Mouse (Mus musculus): ENCODE measurements at regions not wholly inside any gene's neighbourhood (a gene's known extent, or its start where the extent isn't known, plus 50 kb on each side); places are given as distances from the start of the nearest gene placed in this dataset.

- H3K27ac ChIP-seq (ENCODE audit: insufficient read depth, low read depth) = no peak overlapping the region
- H3K4me3 ChIP-seq (replicated peaks in 1 of 3; ENCODE audit: low read depth in 2 of 3, low read length in 2 of 3, poor library complexity in 1 of 3) = no peak overlapping the region
- in situ Hi-C loops (cut with MboI; ENCODE audit: low pct_ligation_motif_present, low pct_unique_long_range_greater_than_20kb, low sequenced_read_pairs) (no loop called here), dilution Hi-C loops (cut with MboI; ENCODE audit: extremely low pct_ligation_motif_present, extremely low pct_unique_long_range_greater_than_20kb, low sequenced_read_pairs) (no loop called here)
- no peaks in the 10 kb centered on the region for H3K79me2 ChIP-seq (replicated peaks; ENCODE audit: control insufficient read depth, extremely low read depth, insufficient read depth, poor library complexity, severe bottlenecking)
- H3K36me3 ChIP-seq (replicated peaks in 1 of 2; ENCODE audit: control insufficient read depth in 1 of 2, insufficient read depth in 1 of 2, low read length in 1 of 2) = no peaks in the 10 kb centered on the region
- H3K4me1 ChIP-seq (ENCODE audit: control insufficient read depth in 1 of 2, insufficient read depth in 2 of 2) = peaks cover 0 to 4% of the 10 kb centered on the region in 2 experiments; a peak in 1 of 4 replicates
- H3K9me3 ChIP-seq (replicated peaks; ENCODE audit: low read length) = peaks cover 3% of the 10 kb centered on the region
- H3K4me2 ChIP-seq (ENCODE audit: insufficient read depth, low read depth, poor library complexity, severe bottlenecking) = no peak overlapping the region
- DNase-seq (ENCODE audit: extremely low read depth) = no peak
- TF ChIP-seq POLR2AphosphoS2 (IDR thresholded peaks at IDR 0.05; ENCODE audit: low read depth, low read length) (no peak), JUN (IDR thresholded peaks at IDR 0.05; ENCODE audit: insufficient read depth, low read depth, low read length) (no peak), TCF12 (IDR thresholded peaks at IDR 0.05; ENCODE audit: low read depth, low read length) (no peak), UBTF (IDR thresholded peaks at IDR 0.05; ENCODE audit: low read depth, low read length) (no peak), SMC3 (IDR thresholded peaks at IDR 0.05; ENCODE audit: low read depth, low read length) (no peak), POLR2A (IDR thresholded peaks at IDR 0.05; ENCODE audit: low read depth, low read length) (no peak), RCOR1 (conservative IDR thresholded peaks at IDR 0.05; ENCODE audit: low read depth, low read length) (no peak), JUND (conservative IDR thresholded peaks at IDR 0.05; ENCODE audit: low read depth, low read length) (no peak), MYC (IDR thresholded peaks at IDR 0.05; ENCODE audit: low read depth, low read length) (no peak), MXI1 (IDR thresholded peaks at IDR 0.05; ENCODE audit: low read depth, low read length) (no peak), RAD21 (IDR thresholded peaks at IDR 0.05; ENCODE audit: low read depth, low read length) (no peak), GABPA (IDR thresholded peaks at IDR 0.05; ENCODE audit: insufficient replicate concordance, low read depth, low read length) (no peak), CTCF (conservative IDR thresholded peaks at IDR 0.05 in 1 of 2, IDR thresholded peaks at IDR 0.05 in 1 of 2; ENCODE audit: low read depth in 2 of 2, low read length in 2 of 2) (no peak), PAX5 (IDR thresholded peaks at IDR 0.05; ENCODE audit: low read length) (no peak), E2F4 (IDR thresholded peaks at IDR 0.05; ENCODE audit: insufficient replicate concordance, low read depth, low read length) (no peak), MAZ (IDR thresholded peaks at IDR 0.05; ENCODE audit: low read depth, low read length) (no peak), ZC3H11A (IDR thresholded peaks at IDR 0.05; ENCODE audit: low read depth, low read length) (no peak), SIN3A (IDR thresholded peaks at IDR 0.05; ENCODE audit: low read length) (no peak), MAX (IDR thresholded peaks at IDR 0.05; ENCODE audit: low read length) (no peak)
- H3K9ac ChIP-seq (ENCODE audit: insufficient read depth, low read depth) = no peak overlapping the region
- no peaks in the 10 kb centered on the region for H3K27me3 ChIP-seq (replicated peaks)
These were observed 152.2 kb downstream of the Mtx2 start for GRCm38 (mm10) chr2:74977828-74978227.

GRCm38 (mm10) chr2:74981856-74982255, 156.3 kb downstream of the Mtx2 start:
- DNase-seq (ENCODE audit: extremely low read depth) = no peak
- Histone ChIP-seq H3K79me2 (replicated peaks; ENCODE audit: control insufficient read depth, extremely low read depth, insufficient read depth, poor library complexity, severe bottlenecking) (no peaks in the 10 kb centered on the region), H3K27ac (ENCODE audit: insufficient read depth, low read depth) (no peak overlapping the region), H3K9ac (ENCODE audit: insufficient read depth, low read depth) (no peak overlapping the region), H3K4me3 (replicated peaks in 1 of 3; ENCODE audit: low read depth in 2 of 3, low read length in 2 of 3, poor library complexity in 1 of 3) (no peak overlapping the region), H3K9me3 (replicated peaks; ENCODE audit: low read length) (peaks cover 3% of the 10 kb centered on the region), H3K4me1 (ENCODE audit: control insufficient read depth in 1 of 2, insufficient read depth in 2 of 2) (peaks cover 0 to 2% of the 10 kb centered on the region in 2 experiments; a peak in 1 of 4 replicates), H3K27me3 (replicated peaks) (no peaks in the 10 kb centered on the region), H3K36me3 (replicated peaks in 1 of 2; ENCODE audit: control insufficient read depth in 1 of 2, insufficient read depth in 1 of 2, low read length in 1 of 2) (no peaks in the 10 kb centered on the region), H3K4me2 (ENCODE audit: insufficient read depth, low read depth, poor library complexity, severe bottlenecking) (no peak overlapping the region)
- TF ChIP-seq MAX (IDR thresholded peaks at IDR 0.05; ENCODE audit: low read length) (no peak), SIN3A (IDR thresholded peaks at IDR 0.05; ENCODE audit: low read length) (no peak), NRF1 (IDR thresholded peaks at IDR 0.05; ENCODE audit: low read depth, low read length) (no peak), RCOR1 (conservative IDR thresholded peaks at IDR 0.05; ENCODE audit: low read depth, low read length) (no peak), TBP (conservative IDR thresholded peaks at IDR 0.05; ENCODE audit: low read depth, low read length) (no peak), ZKSCAN1 (IDR thresholded peaks at IDR 0.05; ENCODE audit: borderline replicate concordance, low read depth, low read length) (no peak), MAZ (IDR thresholded peaks at IDR 0.05; ENCODE audit: low read depth, low read length) (no peak), CHD2 (IDR thresholded peaks at IDR 0.05; ENCODE audit: low read length) (no peak), PAX5 (IDR thresholded peaks at IDR 0.05; ENCODE audit: low read length) (no peak), CTCF (conservative IDR thresholded peaks at IDR 0.05 in 1 of 2, IDR thresholded peaks at IDR 0.05 in 1 of 2; ENCODE audit: low read depth in 2 of 2, low read length in 2 of 2) (no peak), ZC3H11A (IDR thresholded peaks at IDR 0.05; ENCODE audit: low read depth, low read length) (no peak), IRF4 (IDR thresholded peaks at IDR 0.05; ENCODE audit: low read depth, low read length) (no peak), MXI1 (IDR thresholded peaks at IDR 0.05; ENCODE audit: low read depth, low read length) (no peak), HCFC1 (IDR thresholded peaks at IDR 0.05; ENCODE audit: low read depth, low read length) (no peak), NELFE (IDR thresholded peaks at IDR 0.05; ENCODE audit: low read depth, low read length) (no peak)
- in situ Hi-C loops (cut with MboI; ENCODE audit: low pct_ligation_motif_present, low pct_unique_long_range_greater_than_20kb, low sequenced_read_pairs) = no loop called here
- dilution Hi-C loops (cut with MboI; ENCODE audit: extremely low pct_ligation_motif_present, extremely low pct_unique_long_range_greater_than_20kb, low sequenced_read_pairs) = no loop called here
